Mouse (Mus musculus) layer of hippocampus, adult 9-11 months (tissue): Measurements from ENCODE around the gene Tmem231.
A peak's percentile ranks its signal among the peaks of the same experiment; 100 is the strongest.

ENCODE experiments used
- DNase-seq: peaks from one replicate; pipeline ENCODE4 v3.0.0; 2022

Tmem231 gene

DNA sequence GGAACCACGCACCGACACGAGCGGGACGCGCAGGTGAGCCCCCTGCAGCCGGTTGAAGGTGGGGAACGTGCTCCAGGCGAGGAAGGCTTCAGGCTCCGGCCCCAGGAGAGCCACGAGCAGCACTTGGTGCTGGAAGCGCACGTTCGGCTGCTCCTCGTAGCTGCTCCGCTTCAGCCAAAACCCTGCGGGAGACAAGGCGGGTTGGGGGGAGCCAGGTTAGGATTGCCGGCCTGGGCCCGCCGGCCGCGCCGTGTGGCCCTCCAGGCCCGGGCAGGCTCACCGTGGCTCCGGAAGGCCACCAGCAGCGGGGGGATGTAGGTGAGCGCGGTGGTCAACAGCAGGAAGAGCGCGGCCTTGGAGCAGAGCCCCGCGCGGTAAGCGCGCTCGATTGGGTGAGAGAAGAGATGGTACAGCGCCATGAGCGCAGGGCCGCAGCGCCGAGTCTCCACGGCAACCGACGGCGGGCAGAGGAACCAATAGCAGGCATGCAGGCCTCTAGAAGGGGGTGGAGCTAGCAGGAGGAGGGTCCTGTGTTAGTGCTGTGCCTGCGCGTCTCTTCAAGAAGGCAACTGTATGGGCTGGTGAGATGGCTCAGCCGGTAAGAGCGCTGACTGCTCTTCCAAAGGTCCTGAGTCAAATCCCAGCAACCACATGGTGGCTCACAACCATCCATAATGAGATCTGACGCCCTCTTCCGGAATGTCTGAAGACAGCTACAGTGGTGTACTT lies at the start of gene Tmem231:
Gene Tmem231, minus strand, starts transcription at position 534 of the 729 bp plus-strand sequence.
- peak; percentile 94 for DNase-seq

DNA sequence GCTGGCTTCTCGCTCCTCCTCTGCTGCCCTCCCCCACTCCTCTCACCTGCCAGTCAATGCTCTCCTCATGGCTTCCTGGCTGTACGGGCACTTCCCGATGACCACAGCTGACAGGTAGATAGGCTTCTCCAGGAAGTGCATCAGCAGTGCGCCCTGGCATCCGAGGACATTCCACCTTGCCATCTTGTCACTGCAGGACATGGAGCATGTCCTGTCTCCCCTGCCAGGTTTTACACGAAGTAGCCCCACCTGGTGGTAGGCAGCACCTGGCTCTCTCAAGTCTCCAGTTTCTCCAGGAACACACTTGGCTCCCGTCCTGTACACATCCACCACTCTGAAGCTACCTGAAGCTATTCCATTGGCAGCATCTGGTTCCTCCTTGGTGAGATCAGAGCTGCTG lies 48.4 kb upstream of the Tmem231 start:
- DNase-seq: no peak

DNA sequence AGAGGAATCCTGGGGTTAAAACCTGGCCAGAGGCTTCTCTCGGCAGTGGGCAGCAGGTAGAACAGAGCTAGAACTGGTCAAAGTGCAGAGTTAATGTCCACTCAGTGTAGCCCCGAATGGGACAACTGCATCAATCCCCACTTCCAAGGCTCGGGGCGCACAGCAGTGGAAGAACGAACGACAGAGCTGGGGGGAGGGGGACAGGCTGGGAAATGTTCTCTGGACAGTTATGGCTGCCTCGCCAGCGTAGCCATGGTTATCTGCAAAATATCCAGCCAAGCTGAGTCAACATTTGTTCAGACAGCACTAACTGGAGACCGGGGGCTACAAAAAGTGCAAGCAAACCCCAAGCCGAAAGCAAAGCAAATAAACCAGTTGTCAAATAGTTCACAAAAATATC lies 44.5 kb upstream of the Tmem231 start:
- no peak for DNase-seq

GRCm38 (mm10) chr8:111976326-111976725 lies 42.6 kb upstream of the Tmem231 start:
- no peak for DNase-seq

- no peak for DNase-seq
These were observed 42.0 kb upstream of the Tmem231 start for GRCm38 (mm10) chr8:111975706-111976105.

GRCm38 (mm10) chr8:111974138-111974537 lies 40.5 kb upstream of the Tmem231 start:
- no peak for DNase-seq

- DNase-seq: no peak
These were observed 35.3 kb upstream of the Tmem231 start for GRCm38 (mm10) chr8:111968991-111969390.

GRCm38 (mm10) chr8:111968541-111968940 lies 34.9 kb upstream of the Tmem231 start:
- DNase-seq: no peak

GRCm38 (mm10) chr8:111967246-111967870 lies 33.7 kb upstream of the Tmem231 start:
- DNase-seq: no peak

GRCm38 (mm10) chr8:111964849-111965561 lies 31.3 kb upstream of the Tmem231 start:
- DNase-seq: no peak

DNA sequence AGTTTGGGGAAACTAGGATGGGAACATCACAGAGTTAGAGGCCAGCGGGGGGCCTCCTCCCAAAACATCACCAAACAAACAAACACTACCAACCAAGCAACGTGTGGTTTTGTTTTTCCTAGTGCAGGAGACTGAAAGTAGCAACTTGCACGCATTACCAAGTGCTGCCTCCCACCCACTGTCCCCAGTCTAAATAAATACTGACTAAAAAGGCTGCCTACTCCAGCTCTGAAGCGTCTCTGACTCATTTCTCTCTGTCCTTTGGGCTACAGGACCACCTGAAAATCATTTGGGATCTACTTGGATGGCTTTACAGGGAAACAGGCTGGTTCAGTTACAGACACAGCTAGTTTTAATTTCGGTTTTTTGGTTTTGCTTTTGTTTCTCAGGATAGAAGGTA lies 30.7 kb upstream of the Tmem231 start:
- DNase-seq: no peak

- no peak for DNase-seq
These were observed 29.9 kb upstream of the Tmem231 start for GRCm38 (mm10) chr8:111963546-111963945.

DNA sequence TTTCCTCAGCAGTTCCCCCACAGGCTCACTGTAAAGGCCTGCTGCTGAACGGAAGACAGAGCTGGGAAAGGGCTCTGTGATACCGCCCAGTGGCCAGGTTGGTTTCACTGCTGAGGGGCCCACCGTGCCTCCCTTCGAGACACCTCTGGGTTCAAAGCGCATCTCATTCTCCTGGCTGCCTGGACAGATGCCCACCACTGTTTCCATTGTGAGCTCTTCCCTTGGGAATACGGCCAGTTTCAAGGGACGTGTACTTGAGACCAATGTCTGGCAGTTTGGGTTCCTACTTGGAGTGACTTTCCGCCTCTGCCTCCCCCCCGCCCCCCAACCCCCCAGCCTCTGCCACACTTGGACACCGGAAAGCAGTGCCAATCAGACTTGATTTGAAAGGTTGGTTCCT lies 29.4 kb upstream of the Tmem231 start:
- no peak for DNase-seq

- no peak for DNase-seq
These were observed 28.9 kb upstream of the Tmem231 start for GRCm38 (mm10) chr8:111962589-111962988.

- DNase-seq: no peak
These were observed 27.6 kb upstream of the Tmem231 start for GRCm38 (mm10) chr8:111961330-111961729.

DNA sequence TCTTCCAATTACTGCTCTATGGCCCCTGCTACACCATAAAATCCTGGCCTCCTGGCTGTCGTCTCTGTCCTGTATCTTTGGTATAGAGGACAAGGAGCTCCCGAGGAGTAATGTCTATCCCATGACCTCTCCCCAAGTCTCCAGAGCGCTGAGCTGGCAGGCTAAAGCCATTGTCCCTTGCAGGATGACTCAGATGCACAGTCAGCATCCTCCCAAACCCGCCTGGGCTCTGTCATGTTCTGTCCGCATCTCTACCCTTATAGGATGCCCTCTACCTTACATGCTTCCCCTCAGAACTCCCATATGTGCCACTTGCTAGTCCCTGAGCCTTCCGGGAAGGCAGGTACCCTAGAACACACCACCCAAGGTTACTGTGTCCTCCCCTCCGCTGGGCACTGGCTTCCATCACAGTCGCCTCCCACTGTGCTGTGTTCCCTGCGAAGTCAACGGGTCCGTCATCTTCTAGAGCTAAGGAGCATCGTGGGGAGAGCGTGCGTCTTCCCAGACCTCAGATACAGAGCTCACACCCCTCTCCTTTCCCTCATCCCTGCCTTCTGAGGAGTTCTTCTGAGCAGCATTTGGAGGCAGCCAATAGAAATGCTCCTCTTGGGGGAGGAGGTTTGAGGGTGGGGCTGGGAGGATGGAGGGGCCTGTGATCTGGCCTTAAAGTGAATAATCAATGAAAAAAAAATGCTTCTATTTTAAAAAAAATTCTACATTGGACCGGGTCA lies 27.1 kb upstream of the Tmem231 start:
- DNase-seq: no peak

DNA sequence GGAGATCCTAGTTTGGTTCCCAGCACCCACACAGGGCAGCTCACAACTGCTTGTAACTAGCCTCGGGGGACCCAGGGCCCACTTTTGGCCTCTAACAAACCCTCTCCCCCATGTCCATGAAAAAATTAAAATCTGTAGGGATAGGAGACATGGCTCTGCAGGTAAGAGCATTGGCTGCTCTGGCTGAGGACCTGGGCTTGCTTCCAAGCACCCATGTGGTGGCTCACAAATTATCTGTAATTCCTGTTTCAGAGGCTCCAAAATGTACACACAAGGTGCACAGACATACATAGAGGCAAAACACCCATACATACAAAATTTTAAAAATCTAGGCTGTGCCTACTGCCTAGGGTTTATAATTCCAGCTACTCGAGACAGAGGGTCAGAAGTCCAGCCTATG lies 23.6 kb upstream of the Tmem231 start:
- no peak for DNase-seq

GRCm38 (mm10) chr8:111955879-111956278 lies 22.2 kb upstream of the Tmem231 start:
- no peak for DNase-seq

GRCm38 (mm10) chr8:111954844-111955594 lies 21.3 kb upstream of the Tmem231 start:
- DNase-seq: no peak

GRCm38 (mm10) chr8:111951936-111952335 lies 18.3 kb upstream of the Tmem231 start:
- DNase-seq: no peak

DNA sequence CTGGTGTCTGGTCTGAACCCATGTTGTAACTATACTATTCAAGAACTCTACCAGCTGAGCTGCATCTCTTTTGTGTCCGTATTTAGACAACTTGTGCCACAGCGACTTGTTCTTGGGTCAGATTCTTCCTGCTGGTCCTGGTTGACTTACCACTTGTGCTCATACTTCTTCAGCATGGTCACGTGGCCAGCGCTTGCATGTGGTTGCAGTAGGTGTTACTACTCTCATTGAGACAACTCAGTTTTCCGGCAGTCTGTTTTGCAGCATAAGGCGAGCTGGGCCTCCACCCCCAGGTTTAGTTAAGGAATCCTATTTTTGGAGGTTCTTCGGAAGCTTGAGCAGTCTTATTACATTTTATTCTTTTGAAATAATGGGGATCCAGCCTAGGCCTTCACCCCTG lies 17.6 kb upstream of the Tmem231 start:
- DNase-seq: peak; percentile 78

DNA sequence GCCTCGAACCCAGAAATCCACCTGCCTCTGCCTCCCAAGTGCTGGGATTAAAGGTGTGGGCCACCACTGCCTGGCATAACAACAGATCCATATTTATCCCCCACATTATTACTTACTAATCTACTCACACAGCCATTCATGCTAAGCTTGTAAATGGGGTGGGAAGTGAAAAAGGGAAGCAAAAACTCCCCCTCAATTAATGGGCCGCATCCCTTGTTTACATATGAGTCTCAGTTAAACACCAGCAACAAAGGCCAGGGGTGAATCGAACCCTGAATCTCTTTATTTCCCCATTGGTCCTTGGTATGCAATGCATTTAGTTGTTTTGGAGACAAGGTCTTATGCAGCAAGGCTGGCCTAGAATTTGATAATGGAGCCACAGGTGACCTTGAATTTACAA lies 17.2 kb upstream of the Tmem231 start:
- no peak for DNase-seq

- DNase-seq: no peak
These were observed 14.3 kb upstream of the Tmem231 start for GRCm38 (mm10) chr8:111947954-111948353.
